Mouse (Mus musculus) erythroid progenitor cell, adult 5-6 weeks (primary cell): ENCODE data around the gene Mknk2. TPM values are rescaled to one million over a fixed set of nuclear protein-coding genes. Genes with fewer than 3 reads are reported as not detected.

Source experiments
- ATAC-seq: replicated peaks from 2 replicates; pipeline ENCODE4 v1.8.0; 2016; ENCODE audit warnings: moderate number of reproducible peaks, mild to moderate bottlenecking, moderate TSS enrichment, inconsistent platforms; ENCODE audit not compliant: poor library complexity, low FRiP score, severe bottlenecking
- total RNA-seq, 2 experiments: library from RNA; stranded (forward) in 1 of 2; stranded (reverse) in 1 of 2; fragments of 150-400 nt in 1 of 2; fragments of 186-747, 209-891 nt in 1 of 2; gene quantifications; 2 replicates each; pipeline versions ENCODE4 v1.2.3 to v1.2.4; 2015 to 2017; ENCODE audit warnings: low replicate concordance in 2 of 2

The Mknk2 gene
- total RNA-seq, 2 experiments from 2014 or later: 49.4 to 83.0 TPM

DNA sequence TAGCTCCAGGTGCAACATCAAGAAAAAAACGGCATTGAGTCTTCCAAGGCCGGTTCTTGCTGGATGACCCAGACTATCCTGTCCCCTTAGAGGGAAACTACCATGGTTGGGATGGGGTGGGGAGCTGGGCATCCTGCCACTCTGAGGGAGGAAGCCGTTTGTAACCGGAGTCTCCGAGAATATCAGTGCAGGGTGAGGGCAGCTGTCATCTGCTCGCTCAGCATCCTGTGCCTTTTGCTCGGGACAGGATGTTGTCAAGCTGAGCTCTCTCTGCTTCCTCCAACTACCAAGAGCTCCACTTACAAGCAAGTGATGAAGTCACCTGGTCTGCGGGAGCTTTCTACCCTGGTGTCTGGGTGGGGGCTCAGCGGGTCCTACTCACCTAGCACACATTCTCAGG, 59.7 kb downstream of the Mknk2 start:
- ATAC-seq: no peak

Other genes with a start within 250 kb of the Mknk2 start
- 127 and 148 TPM in 2 replicates for gene Tcf3, start 244.5 kb downstream of the Mknk2 start, total RNA-seq (2015; ENCODE audit: low replicate concordance)
- 140 and 145 TPM in 2 replicates for gene Tcf3, start 244.5 kb downstream of the Mknk2 start, total RNA-seq (2017; ENCODE audit: low replicate concordance)
- gene Onecut3, start 183.3 kb downstream of the Mknk2 start, total RNA-seq (2015; ENCODE audit: low replicate concordance): not detected in 2 replicates
- not detected in 2 replicates for gene Onecut3, start 183.3 kb downstream of the Mknk2 start, total RNA-seq (2017; ENCODE audit: low replicate concordance)
- not detected in 2 replicates for gene Atp8b3, start 139.0 kb downstream of the Mknk2 start, total RNA-seq (2015; ENCODE audit: low replicate concordance)
- 0.39 TPM in 1 of 2 replicates, not detected in the other for gene Atp8b3, start 139.0 kb downstream of the Mknk2 start, total RNA-seq (2017; ENCODE audit: low replicate concordance)
- gene Rexo1, start 116.6 kb downstream of the Mknk2 start, total RNA-seq (2015; ENCODE audit: low replicate concordance): 33.5 and 35.7 TPM in 2 replicates
- 16.3 and 25.7 TPM in 2 replicates for gene Rexo1, start 116.6 kb downstream of the Mknk2 start, total RNA-seq (2017; ENCODE audit: low replicate concordance)
- gene Klf16, start 100.8 kb downstream of the Mknk2 start, total RNA-seq (2015; ENCODE audit: low replicate concordance): 8.4 and 9.4 TPM in 2 replicates
- gene Klf16, start 100.8 kb downstream of the Mknk2 start, total RNA-seq (2017; ENCODE audit: low replicate concordance): 9.9 and 14.1 TPM in 2 replicates
- 44.7 and 49.0 TPM in 2 replicates for gene Abhd17a, start 87.8 kb downstream of the Mknk2 start, total RNA-seq (2015; ENCODE audit: low replicate concordance)
- gene Abhd17a, start 87.8 kb downstream of the Mknk2 start, total RNA-seq (2017; ENCODE audit: low replicate concordance): 5.5 and 30.7 TPM in 2 replicates
- 8.8 and 10.5 TPM in 2 replicates for gene Scamp4, start 75.2 kb downstream of the Mknk2 start, total RNA-seq (2015; ENCODE audit: low replicate concordance)
- gene Scamp4, start 75.2 kb downstream of the Mknk2 start, total RNA-seq (2017; ENCODE audit: low replicate concordance): 2.3 and 6.9 TPM in 2 replicates
- not detected in 2 replicates for gene Adat3, start 75.2 kb downstream of the Mknk2 start, total RNA-seq (2015; ENCODE audit: low replicate concordance)
- gene Adat3, start 75.2 kb downstream of the Mknk2 start, total RNA-seq (2017; ENCODE audit: low replicate concordance): 1.4 TPM in 1 of 2 replicates, not detected in the other
- 0.72 and 1.7 TPM in 2 replicates for gene Gm49322, start 72.1 kb downstream of the Mknk2 start, total RNA-seq (2015; ENCODE audit: low replicate concordance)
- gene Gm49322, start 72.1 kb downstream of the Mknk2 start, total RNA-seq (2017; ENCODE audit: low replicate concordance): 0.64 and 5.4 TPM in 2 replicates
- 31.4 and 58.0 TPM in 2 replicates for gene Csnk1g2, start 55.3 kb downstream of the Mknk2 start, total RNA-seq (2015; ENCODE audit: low replicate concordance)
- gene Csnk1g2, start 55.3 kb downstream of the Mknk2 start, total RNA-seq (2017; ENCODE audit: low replicate concordance): 50.1 and 62.4 TPM in 2 replicates
- 2.9 and 3.8 TPM in 2 replicates for gene Btbd2, start 21.0 kb downstream of the Mknk2 start, total RNA-seq (2015; ENCODE audit: low replicate concordance)
- 9.2 and 25.3 TPM in 2 replicates for gene Btbd2, start 21.0 kb downstream of the Mknk2 start, total RNA-seq (2017; ENCODE audit: low replicate concordance)
- gene Mob3a, start 23.9 kb upstream of the Mknk2 start, total RNA-seq (2015; ENCODE audit: low replicate concordance): 19.5 and 32.3 TPM in 2 replicates
- gene Mob3a, start 23.9 kb upstream of the Mknk2 start, total RNA-seq (2017; ENCODE audit: low replicate concordance): 9.0 and 25.7 TPM in 2 replicates
- gene Izumo4, start 24.1 kb upstream of the Mknk2 start, total RNA-seq (2015; ENCODE audit: low replicate concordance): 21.4 and 36.4 TPM in 2 replicates
- 3.3 and 3.8 TPM in 2 replicates for gene Izumo4, start 24.1 kb upstream of the Mknk2 start, total RNA-seq (2017; ENCODE audit: low replicate concordance)
- gene Ap3d1, start 64.2 kb upstream of the Mknk2 start, total RNA-seq (2015; ENCODE audit: low replicate concordance): 42.8 and 69.6 TPM in 2 replicates
- 66.0 and 111 TPM in 2 replicates for gene Ap3d1, start 64.2 kb upstream of the Mknk2 start, total RNA-seq (2017; ENCODE audit: low replicate concordance)
- gene Dot1l, start 77.1 kb upstream of the Mknk2 start, total RNA-seq (2015; ENCODE audit: low replicate concordance): 69.6 and 105 TPM in 2 replicates
- gene Dot1l, start 77.1 kb upstream of the Mknk2 start, total RNA-seq (2017; ENCODE audit: low replicate concordance): 51.7 and 61.7 TPM in 2 replicates
- gene Sf3a2, start 120.1 kb upstream of the Mknk2 start, total RNA-seq (2015; ENCODE audit: low replicate concordance): 34.2 and 48.6 TPM in 2 replicates
- gene Sf3a2, start 120.1 kb upstream of the Mknk2 start, total RNA-seq (2017; ENCODE audit: low replicate concordance): 16.8 and 18.1 TPM in 2 replicates
- 71.0 and 81.7 TPM in 2 replicates for gene Plekhj1, start 120.5 kb upstream of the Mknk2 start, total RNA-seq (2015; ENCODE audit: low replicate concordance)
- 18.9 and 38.1 TPM in 2 replicates for gene Plekhj1, start 120.5 kb upstream of the Mknk2 start, total RNA-seq (2017; ENCODE audit: low replicate concordance)
- gene Amh, start 127.1 kb upstream of the Mknk2 start, total RNA-seq (2015; ENCODE audit: low replicate concordance): not detected in 2 replicates
- not detected in 2 replicates for gene Amh, start 127.1 kb upstream of the Mknk2 start, total RNA-seq (2017; ENCODE audit: low replicate concordance)
- not detected in 2 replicates for gene Jsrp1, start 135.4 kb upstream of the Mknk2 start, total RNA-seq (2015; ENCODE audit: low replicate concordance)
- not detected in 2 replicates for gene Jsrp1, start 135.4 kb upstream of the Mknk2 start, total RNA-seq (2017; ENCODE audit: low replicate concordance)
- gene Oaz1, start 148.5 kb upstream of the Mknk2 start, total RNA-seq (2015; ENCODE audit: low replicate concordance): 1,470 and 1,566 TPM in 2 replicates
- gene Oaz1, start 148.5 kb upstream of the Mknk2 start, total RNA-seq (2017; ENCODE audit: low replicate concordance): 158 and 259 TPM in 2 replicates
- not detected in 2 replicates for gene Lingo3, start 165.9 kb upstream of the Mknk2 start, total RNA-seq (2015; ENCODE audit: low replicate concordance)
- not detected in 2 replicates for gene Lingo3, start 165.9 kb upstream of the Mknk2 start, total RNA-seq (2017; ENCODE audit: low replicate concordance)
- gene Lsm7, start 177.1 kb upstream of the Mknk2 start, total RNA-seq (2015; ENCODE audit: low replicate concordance): 24.7 and 54.4 TPM in 2 replicates
- 75.3 and 78.9 TPM in 2 replicates for gene Lsm7, start 177.1 kb upstream of the Mknk2 start, total RNA-seq (2017; ENCODE audit: low replicate concordance)
- 262 and 270 TPM in 2 replicates for gene Sppl2b, start 177.2 kb upstream of the Mknk2 start, total RNA-seq (2015; ENCODE audit: low replicate concordance)
- 283 and 322 TPM in 2 replicates for gene Sppl2b, start 177.2 kb upstream of the Mknk2 start, total RNA-seq (2017; ENCODE audit: low replicate concordance)
- gene Tmprss9, start 193.7 kb upstream of the Mknk2 start, total RNA-seq (2015; ENCODE audit: low replicate concordance): 0.72 TPM in 1 of 2 replicates, not detected in the other
- 0.30 TPM in 1 of 2 replicates, not detected in the other for gene Tmprss9, start 193.7 kb upstream of the Mknk2 start, total RNA-seq (2017; ENCODE audit: low replicate concordance)
- 17.6 and 32.1 TPM in 2 replicates for gene Timm13, start 222.9 kb upstream of the Mknk2 start, total RNA-seq (2015; ENCODE audit: low replicate concordance)
- 3.7 and 7.6 TPM in 2 replicates for gene Timm13, start 222.9 kb upstream of the Mknk2 start, total RNA-seq (2017; ENCODE audit: low replicate concordance)
- 0.36 and 1.3 TPM in 2 replicates for gene Lmnb2, start 240.1 kb upstream of the Mknk2 start, total RNA-seq (2015; ENCODE audit: low replicate concordance)
- 7.3 and 9.0 TPM in 2 replicates for gene Lmnb2, start 240.1 kb upstream of the Mknk2 start, total RNA-seq (2017; ENCODE audit: low replicate concordance)